Mouse (Mus musculus) heart, postnatal 10 days (tissue): ENCODE measurements at regions not wholly inside any gene's neighbourhood (a gene's known extent, or its start where the extent isn't known, plus 50 kb on each side); places are given as distances from the start of the nearest gene placed in this dataset.
"Not testable (repeated sequence)": the region's sequence is repeated elsewhere in the genome, so short reads cannot be mapped to it uniquely, and the experiment has no call there.

Source experiments
- DNase-seq, 2 experiments: peaks; one replicate each; pipeline ENCODE4 v3.0.0; 2021
- intact Hi-C: fragments of 180-260 bp; cut with DNase I; formaldehyde crosslinking; loops from one replicate; pipeline ENCODE4 v1.15.1; 2025

GRCm38 (mm10) chr10:96238850-96239249 lies 102.4 kb downstream of the Gm5426 start:
- peak; percentile 22 to 30 for DNase-seq
- intact Hi-C loops = loop anchor here (1.0 kb wide), 1 partner anchor 93 kb away; no protein-coding TSS in a partner anchor

DNA sequence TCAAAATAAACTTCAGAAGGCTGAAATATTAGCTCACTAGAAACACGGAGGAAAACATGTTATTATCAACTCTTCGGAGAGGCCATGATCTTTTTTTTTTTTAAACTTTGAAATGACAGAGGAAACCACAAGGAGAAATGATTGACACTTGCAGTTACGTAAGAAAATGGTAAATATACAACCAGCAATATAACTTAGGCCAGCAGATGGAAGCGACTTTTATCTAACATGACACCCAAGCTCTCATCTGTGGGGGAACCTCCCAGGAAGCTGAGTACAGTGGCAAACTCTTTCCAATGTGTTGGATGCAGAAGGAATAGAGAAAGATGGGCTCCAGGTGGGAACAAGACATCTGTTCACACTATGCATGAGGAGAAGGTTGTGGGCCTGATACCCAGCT lies 104.2 kb downstream of the Gm5426 start:
- intact Hi-C loops = no loop called here
- DNase-seq = no peak

DNA sequence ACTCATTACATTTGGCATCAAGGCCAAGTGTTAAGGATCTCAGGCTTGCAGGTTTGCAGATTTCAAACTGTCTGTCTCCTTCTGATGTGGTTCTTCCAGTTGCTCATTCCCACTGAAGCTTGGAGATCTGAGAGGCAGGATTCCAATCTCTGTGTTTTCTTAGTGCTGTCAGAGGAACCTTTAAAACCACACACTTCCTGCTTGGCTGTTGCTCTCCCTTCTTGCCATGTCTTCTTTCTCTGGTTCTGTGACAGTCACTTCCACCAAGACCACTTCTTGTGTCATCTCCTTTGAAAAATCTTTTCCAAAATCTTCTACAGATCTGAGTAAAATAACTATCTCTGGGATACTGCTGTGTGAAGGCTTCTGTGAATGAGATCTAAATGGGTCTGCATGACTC lies 117.3 kb downstream of the Gm5426 start:
- DNase-seq = no peak
- intact Hi-C loops = no loop called here

GRCm38 (mm10) chr10:96254250-96254862 lies 118.0 kb downstream of the Gm5426 start:
- no peak for DNase-seq

DNA sequence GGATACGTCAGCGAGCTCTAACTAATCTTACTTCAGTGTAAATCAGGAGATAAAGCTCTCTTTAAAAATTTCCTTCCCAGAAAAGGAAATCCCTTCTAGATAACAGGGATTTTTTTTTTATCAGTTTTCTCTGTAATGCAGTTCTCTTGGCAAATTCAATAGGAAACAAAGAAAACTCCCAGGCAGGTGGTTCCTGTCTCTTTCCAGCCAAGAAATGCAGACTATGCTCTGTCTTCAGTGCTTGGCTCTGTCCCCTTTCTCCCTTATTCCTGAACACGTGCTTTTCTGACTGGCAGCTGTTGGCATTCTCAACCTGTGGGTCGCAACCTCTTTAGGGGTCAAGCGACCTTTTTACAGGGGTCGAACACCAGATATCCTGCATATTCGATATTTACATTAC lies 121.5 kb downstream of the Gm5426 start:
- intact Hi-C loops = loop anchor here (5.0 kb wide), 1 partner anchor 74 kb away; no protein-coding TSS in a partner anchor
- peak; percentile 25 to 45 for DNase-seq

More at GRCm38 (mm10) chr10:96254250-96254862, 118.0 kb downstream of the Gm5426 start:
- intact Hi-C loops = no loop called here

GRCm38 (mm10) chr10:96259242-96259641 lies 122.8 kb downstream of the Gm5426 start:
- DNase-seq = no peak
- intact Hi-C loops = loop anchor here (5.0 kb wide), 1 partner anchor 73 kb away; no protein-coding TSS in a partner anchor

DNA sequence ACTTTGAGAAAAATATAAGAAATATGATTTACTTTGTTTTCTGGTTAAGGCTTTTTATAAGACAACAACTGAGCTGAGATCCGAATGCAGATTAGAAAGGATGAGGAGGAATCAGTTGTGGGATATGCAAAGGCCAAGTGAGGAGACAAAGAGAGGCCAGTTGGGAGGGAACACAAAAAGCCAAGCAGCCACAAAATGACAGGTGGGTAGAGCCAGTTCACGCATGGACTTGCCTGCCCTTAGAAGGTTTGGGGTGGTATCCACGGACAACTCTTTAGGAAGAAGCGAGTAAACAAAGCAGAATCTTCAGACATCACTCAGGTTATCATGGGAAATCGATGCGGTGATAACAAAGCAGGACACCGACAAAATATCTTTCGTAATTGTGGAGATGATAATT lies 123.2 kb downstream of the Gm5426 start:
- intact Hi-C loops = loop anchor here (5.0 kb wide), 1 partner anchor 73 kb away; no protein-coding TSS in a partner anchor
- no peak for DNase-seq

- peak; percentile 26 to 35 for DNase-seq
- intact Hi-C loops = no loop called here
These were observed 127.1 kb downstream of the Gm5426 start for GRCm38 (mm10) chr10:96263544-96263943.

DNA sequence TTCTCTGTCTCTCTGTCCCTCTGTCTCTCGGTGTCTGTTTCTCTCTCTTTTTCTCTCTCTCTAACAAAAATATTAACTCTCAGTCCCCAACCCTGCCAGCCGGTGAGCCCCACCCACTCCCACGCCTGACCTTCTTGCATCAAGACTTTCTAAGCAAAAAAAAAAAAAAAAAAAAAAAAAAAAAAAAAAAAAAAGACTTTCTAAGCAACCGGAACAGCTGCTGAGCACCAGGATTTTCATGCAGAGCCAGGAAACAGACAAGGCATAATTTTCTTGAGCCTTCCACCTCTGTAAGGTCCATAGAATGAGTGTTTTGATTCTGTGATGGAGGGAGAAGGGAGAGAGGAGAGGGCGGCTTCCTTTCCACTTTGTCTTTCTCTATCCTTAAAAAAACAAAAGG lies 128.0 kb downstream of the Gm5426 start:
- intact Hi-C loops = no loop called here

DNA sequence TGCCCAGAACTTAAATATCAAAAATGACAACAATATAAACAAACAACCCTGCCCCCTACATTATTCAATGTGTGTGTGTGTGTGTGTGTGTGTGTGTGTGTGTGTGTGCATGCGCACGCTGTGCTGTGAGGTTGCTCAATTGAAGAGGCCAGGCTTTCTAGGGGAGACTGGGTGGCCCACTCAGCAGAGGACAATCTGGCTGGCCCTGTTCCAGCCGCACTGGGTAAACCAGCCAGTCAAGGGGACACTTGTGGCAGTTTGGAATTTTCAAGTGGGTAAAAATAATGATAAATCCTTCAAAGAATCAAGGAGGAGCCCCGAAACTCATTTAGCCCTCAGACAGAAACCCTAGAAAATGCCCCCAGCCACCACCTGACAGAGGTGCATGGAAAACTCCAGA lies 128.5 kb downstream of the Gm5426 start:
- peak in 1 of 2 experiments; percentile 19 for DNase-seq
- intact Hi-C loops = no loop called here

More for the DNA sequence above, 128.0 kb downstream of the Gm5426 start:
- DNase-seq = peak; percentile 21 to 46

GRCm38 (mm10) chr10:96266100-96266735 lies 129.8 kb downstream of the Gm5426 start:
- DNase-seq = no peak
- intact Hi-C loops = no loop called here

DNA sequence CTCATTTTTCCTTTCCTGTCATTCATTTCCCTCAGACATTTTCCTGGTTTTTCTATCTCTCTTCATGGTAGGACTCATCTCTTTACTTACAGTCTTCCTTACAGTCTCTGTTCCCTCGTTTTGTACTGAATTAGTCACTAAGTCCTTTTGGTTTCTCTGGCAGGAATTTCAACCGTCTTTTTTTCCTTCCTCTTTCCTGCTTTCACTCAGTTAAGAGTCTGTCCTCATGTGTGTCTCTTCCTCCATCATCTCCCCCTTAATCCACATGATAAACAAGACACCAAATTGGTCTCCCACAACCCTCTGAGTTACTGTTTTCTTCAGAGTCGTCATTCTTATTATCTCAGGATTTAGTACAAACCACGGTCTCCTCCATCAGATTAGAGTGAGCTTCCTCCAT lies 131.2 kb downstream of the Gm5426 start:
- DNase-seq = no peak
- intact Hi-C loops = no loop called here

- intact Hi-C loops = no loop called here
- DNase-seq = no peak
These were observed 137.4 kb downstream of the Gm5426 start for GRCm38 (mm10) chr10:96273607-96274365.

DNA sequence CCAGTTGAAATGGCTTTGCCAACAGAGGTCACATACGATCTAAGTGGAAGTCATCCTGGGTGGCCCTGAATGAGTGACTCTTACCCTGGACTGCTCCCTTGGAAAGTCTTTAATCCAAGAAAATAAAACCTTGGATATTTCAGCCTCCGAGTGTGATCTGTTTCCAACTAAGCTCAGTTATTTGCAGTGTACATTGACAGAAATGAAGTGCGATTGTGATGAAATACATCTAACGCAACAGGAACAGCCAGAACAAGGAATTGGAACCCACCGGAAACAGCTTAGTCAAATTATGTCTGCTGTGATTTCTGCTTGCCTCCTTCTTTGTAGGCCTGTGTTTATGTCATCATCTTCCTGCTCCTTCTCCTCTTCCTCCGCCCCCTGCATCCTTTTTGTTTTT lies 143.7 kb downstream of the Gm5426 start:
- no peak for DNase-seq
- intact Hi-C loops = no loop called here

DNA sequence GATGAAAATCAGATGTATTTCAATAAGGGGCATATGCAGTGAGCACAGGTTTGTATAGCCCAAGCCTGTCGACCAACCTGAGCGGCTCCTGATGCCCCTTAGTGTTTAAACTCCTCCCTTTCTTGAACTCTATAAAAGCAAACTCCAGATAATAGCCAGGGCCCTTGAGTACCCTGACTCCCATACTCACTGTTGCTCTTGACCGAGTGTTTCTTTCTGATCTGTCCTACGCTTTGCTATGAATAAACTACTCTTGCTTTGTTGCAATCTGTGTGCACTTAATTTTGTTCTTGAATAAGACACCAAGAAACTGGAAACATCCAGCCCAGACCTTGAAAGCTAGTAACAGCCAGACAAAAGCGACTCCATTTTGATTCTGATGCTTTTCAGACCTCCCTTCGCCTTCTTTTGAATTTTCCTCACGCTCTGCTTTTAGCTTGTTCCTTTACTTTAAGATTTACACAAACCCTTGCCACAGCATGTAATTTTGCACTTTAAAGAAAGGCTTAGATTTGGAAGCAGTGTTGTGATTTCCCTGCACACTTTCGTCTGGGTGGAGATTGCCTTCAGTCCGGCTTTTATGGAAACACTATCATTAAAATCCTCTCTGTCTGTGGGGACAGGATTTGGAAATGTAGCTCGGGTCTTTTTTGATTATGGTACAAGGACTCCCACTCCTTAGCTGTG lies 149.1 kb downstream of the Gm5426 start:
- no peak for DNase-seq
- intact Hi-C loops = no loop called here

DNA sequence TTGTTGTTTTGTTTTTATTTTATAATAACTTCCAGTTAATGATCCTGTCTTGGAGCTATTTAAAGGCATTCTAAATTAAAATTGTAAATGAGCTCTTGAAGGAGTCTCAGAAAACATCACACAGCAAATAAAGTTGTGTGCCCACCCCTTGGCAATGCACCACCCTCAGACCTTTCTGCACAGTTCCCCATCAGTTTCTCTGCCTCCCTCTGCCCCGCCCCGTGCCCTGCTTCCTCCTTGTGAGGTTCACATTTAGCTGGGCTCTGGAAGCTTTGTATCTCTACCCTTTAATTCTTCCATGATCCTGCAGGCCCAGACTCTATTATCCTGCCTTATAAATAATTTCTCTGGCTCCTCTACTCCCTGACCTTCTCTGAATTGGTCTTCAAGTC lies 149.7 kb downstream of the Gm5426 start:
- intact Hi-C loops = no loop called here
- DNase-seq = no peak

GRCm38 (mm10) chr10:96289005-96289404 lies 152.6 kb downstream of the Gm5426 start:
- DNase-seq, intact Hi-C loops: not testable (repeated sequence)

DNA sequence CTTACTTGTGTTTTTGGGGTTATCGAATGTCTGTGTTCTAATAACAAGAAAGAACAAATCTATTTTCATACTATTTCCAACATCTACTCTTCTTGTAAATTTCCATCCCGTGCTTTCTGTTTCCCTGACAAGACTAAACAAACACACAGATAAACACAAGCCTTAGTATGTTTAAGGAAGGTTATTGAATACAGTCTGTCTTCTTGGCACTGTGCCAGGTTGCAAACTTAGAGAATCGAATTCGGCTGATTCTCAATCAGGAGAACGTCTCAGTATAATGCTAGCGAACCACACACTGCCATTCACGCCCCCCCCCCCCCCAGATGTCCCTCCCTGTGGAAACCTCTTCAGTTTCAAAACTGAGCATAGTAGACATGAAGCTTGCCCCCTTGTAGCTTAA lies 157.2 kb downstream of the Gm5426 start:
- DNase-seq = no peak
- intact Hi-C loops = no loop called here

GRCm38 (mm10) chr10:96294666-96295065 lies 158.3 kb downstream of the Gm5426 start:
- intact Hi-C loops = no loop called here
- DNase-seq = peak; percentile 46 to 51

GRCm38 (mm10) chr10:96297658-96298057 lies 161.3 kb downstream of the Gm5426 start:
- no peak for DNase-seq
- intact Hi-C loops = no loop called here

GRCm38 (mm10) chr10:96298566-96298965 lies 162.2 kb downstream of the Gm5426 start:
- no peak for DNase-seq
- intact Hi-C loops = no loop called here
